Mouse (Mus musculus) liver, embryonic 13.5 days (tissue): ENCODE results near the gene Adnp. TPM values are rescaled to one million over a fixed set of nuclear protein-coding genes. Genes with fewer than 3 reads are reported as not detected.

Experiments
- ATAC-seq: fragments of 200-750 bp; cut with Nextera tagmentation; 2 replicates; pipeline ENCODE4 v1.8.0; 2017; ENCODE audit warnings: low read depth, mild to moderate bottlenecking, moderate number of reproducible peaks, moderate library complexity
- DNase-seq: peaks from one replicate; pipeline ENCODE4 v3.0.0; 2022
- H3K27ac ChIP-seq: fragments of 300-500 bp; sonication (generic); 2 replicates; pipeline ENCODE4 v1.5.1; 2015; ENCODE audit warnings: moderate library complexity, mild to moderate bottlenecking, inconsistent platforms
- H3K27me3 ChIP-seq: fragments of 300-500 bp; sonication (generic); 2 replicates; pipeline ENCODE4 v1.6.1; 2015; ENCODE audit warnings: mild to moderate bottlenecking, inconsistent platforms
- H3K36me3 ChIP-seq: fragments of 300-500 bp; sonication (generic); 2 replicates; pipeline ENCODE4 v1.6.1; 2015; ENCODE audit warnings: mild to moderate bottlenecking, inconsistent platforms
- H3K4me1 ChIP-seq: fragments of 300-500 bp; sonication (generic); replicated peaks from 2 replicates; pipeline ENCODE4 v1.6.1; 2015; ENCODE audit warnings: inconsistent platforms
- H3K4me2 ChIP-seq: fragments of 300-500 bp; sonication (generic); 2 replicates; pipeline ENCODE4 v1.6.1; 2015; ENCODE audit warnings: inconsistent platforms, mild to moderate bottlenecking, moderate library complexity
- H3K4me3 ChIP-seq: fragments of 300-500 bp; sonication (generic); replicated peaks from 2 replicates; pipeline ENCODE4 v1.5.1; 2015; ENCODE audit warnings: mild to moderate bottlenecking, inconsistent platforms
- H3K9ac ChIP-seq: fragments of 300-500 bp; sonication (generic); 2 replicates; pipeline ENCODE4 v1.6.1; 2015; ENCODE audit warnings: mild to moderate bottlenecking, inconsistent platforms
- H3K9me3 ChIP-seq: fragments of 300-500 bp; sonication (generic); replicated peaks from 2 replicates; pipeline ENCODE4 v1.6.1; 2016; ENCODE audit warnings: inconsistent platforms
- WGBS: fragments of 180-500 bp; shearing (Covaris S2); methylation state at CpG from one replicate; pipeline ENCODE4 v1.1.7; 2015; ENCODE audit not compliant: insufficient replicate concordance; 5-methylcytosine and 5-hydroxymethylcytosine counted together
- microRNA-seq: library from miRNA; unstranded; fragments of <30 nt; microRNA quantifications from one replicate; pipeline ENCODE4, GENCODE M21; 2016
- polyA plus RNA-seq: library from polyadenylated mRNA; unstranded; fragments of >200 nt; fragmentation: Nextera tagmentation; extraction: Ambion mirVana; gene quantifications from 2 replicates; pipeline ENCODE4 v1.2.1, GENCODE M21; 2015

Gene Adnp
- polyA plus RNA-seq, 1 experiment from 2014 or later = 0.91 TPM

GRCm38 (mm10) chr2:168149241-168149640 is 57.7 kb downstream of the Adnp start:
- ATAC-seq (no peak), DNase-seq (no peak)
- Histone ChIP-seq H3K27ac (no peak overlapping the region), H3K4me2 (no peak overlapping the region), H3K4me1 (peaks cover 33% of the 10 kb centered on the region), H3K9ac (no peak overlapping the region), H3K9me3 (no peaks in the 10 kb centered on the region), H3K27me3 (no peaks in the 10 kb centered on the region), H3K4me3 (no peak overlapping the region), H3K36me3 (no peaks in the 10 kb centered on the region)
- 50% methylated on average over 8 of the region's 8 CpGs for WGBS

- H3K4me1 ChIP-seq = peaks cover 20% of the 10 kb centered on the region
- no peaks in the 10 kb centered on the region for H3K27me3 ChIP-seq
- H3K27ac ChIP-seq = peak overlapping the region; percentile 34; the same call in 1 of the 2 replicates
- no peak for DNase-seq
- no peaks in the 10 kb centered on the region for H3K9me3 ChIP-seq
- no peak overlapping the region for H3K4me3 ChIP-seq
- peak; percentile 47 for ATAC-seq
- H3K4me2 ChIP-seq = no peak overlapping the region
- no peaks in the 10 kb centered on the region for H3K36me3 ChIP-seq
- WGBS = 63% methylated on average over 22 of the region's 22 CpGs
- H3K9ac ChIP-seq = no peak overlapping the region; the same call in 1 of the 2 replicates
Observed at GRCm38 (mm10) chr2:168147722-168148432, 59.0 kb downstream of the Adnp start.

GRCm38 (mm10) chr2:168145437-168145836 is 61.5 kb downstream of the Adnp start:
- WGBS = 53% methylated on average over 2 of the region's 2 CpGs
- DNase-seq = no peak
- peaks cover 19% of the 10 kb centered on the region for H3K4me1 ChIP-seq
- no peak overlapping the region for H3K4me2 ChIP-seq
- H3K9ac ChIP-seq = no peak overlapping the region
- H3K27me3 ChIP-seq = no peaks in the 10 kb centered on the region
- H3K36me3 ChIP-seq = no peaks in the 10 kb centered on the region
- no peak overlapping the region for H3K4me3 ChIP-seq
- H3K9me3 ChIP-seq = no peaks in the 10 kb centered on the region
- ATAC-seq = no peak
- H3K27ac ChIP-seq = no peak overlapping the region

GRCm38 (mm10) chr2:168143794-168144193 is 63.1 kb downstream of the Adnp start:
- Histone ChIP-seq H3K4me3 (no peak overlapping the region), H3K27ac (no peak overlapping the region), H3K9ac (no peak overlapping the region), H3K4me2 (no peak overlapping the region), H3K36me3 (no peaks in the 10 kb centered on the region), H3K4me1 (peaks cover 9% of the 10 kb centered on the region), H3K27me3 (no peaks in the 10 kb centered on the region), H3K9me3 (no peaks in the 10 kb centered on the region)
- ATAC-seq (no peak), DNase-seq (no peak)
- WGBS = 58% methylated on average over 5 of the region's 5 CpGs

GRCm38 (mm10) chr2:168137161-168137560 is 69.8 kb downstream of the Adnp start:
- Histone ChIP-seq H3K36me3 (no peaks in the 10 kb centered on the region), H3K27me3 (0 out of 2 replicates have a peak, but pooled peaks cover 7% of the 10 kb centered on the region), H3K4me2 (no peak overlapping the region), H3K9ac (no peak overlapping the region), H3K27ac (no peak overlapping the region), H3K4me1 (no peaks in the 10 kb centered on the region), H3K4me3 (no peak overlapping the region), H3K9me3 (no peaks in the 10 kb centered on the region)
- WGBS = 75% methylated on average over 15 of the region's 15 CpGs
- DNase-seq = no peak
- no peak for ATAC-seq

Small RNA genes within 50 kb of the gene (microRNA-seq; reads per million reads assigned to microRNA genes)
- gene Gm24561 = not detected

Other genes starting within 250 kb of the Adnp start
- gene Ripor3, start 196.5 kb downstream of the Adnp start, polyA plus RNA-seq = 1.6 TPM in 2 replicates
- gene Pard6b, start 126.1 kb downstream of the Adnp start, polyA plus RNA-seq = 2.2 and 2.9 TPM in 2 replicates
- 4.4 and 5.0 TPM in 2 replicates for gene Gm20716, start 23.3 kb upstream of the Adnp start, polyA plus RNA-seq
- 101 and 106 TPM in 2 replicates for gene Dpm1, start 23.5 kb upstream of the Adnp start, polyA plus RNA-seq
- gene Mocs3, start 23.5 kb upstream of the Adnp start, polyA plus RNA-seq = 3.4 and 3.9 TPM in 2 replicates
- 0.10 TPM in 2 replicates for gene Kcng1, start 74.6 kb upstream of the Adnp start, polyA plus RNA-seq